Mouse (Mus musculus): ENCODE measurements around the gene Tnfsf10.

Tnfsf10 gene

GRCm38 (mm10) chr3:27371725-27372650 is 55.2 kb downstream of the Tnfsf10 start:
- DNase-seq (ENCODE audit: low spot score in 2 of 2): no peak

DNA sequence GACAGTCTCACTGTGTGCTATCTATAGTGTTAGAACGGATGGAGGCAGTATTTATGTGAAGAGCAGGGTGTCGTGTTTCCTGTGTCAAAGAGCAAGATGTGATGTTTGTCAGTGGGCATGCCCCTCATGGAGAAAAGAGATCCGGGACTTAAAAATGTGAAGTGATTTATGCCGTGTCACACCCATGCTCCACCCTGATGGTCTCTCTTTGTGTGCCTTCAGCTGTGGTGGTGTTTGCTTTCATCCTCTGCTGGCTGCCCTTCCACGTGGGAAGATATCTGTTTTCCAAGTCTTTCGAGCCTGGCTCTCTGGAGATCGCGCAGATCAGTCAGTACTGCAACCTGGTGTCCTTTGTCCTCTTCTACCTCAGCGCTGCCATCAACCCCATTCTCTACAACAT is 57.6 kb downstream of the Tnfsf10 start:
- no peak for DNase-seq (ENCODE audit: low spot score in 2 of 2)

DNA sequence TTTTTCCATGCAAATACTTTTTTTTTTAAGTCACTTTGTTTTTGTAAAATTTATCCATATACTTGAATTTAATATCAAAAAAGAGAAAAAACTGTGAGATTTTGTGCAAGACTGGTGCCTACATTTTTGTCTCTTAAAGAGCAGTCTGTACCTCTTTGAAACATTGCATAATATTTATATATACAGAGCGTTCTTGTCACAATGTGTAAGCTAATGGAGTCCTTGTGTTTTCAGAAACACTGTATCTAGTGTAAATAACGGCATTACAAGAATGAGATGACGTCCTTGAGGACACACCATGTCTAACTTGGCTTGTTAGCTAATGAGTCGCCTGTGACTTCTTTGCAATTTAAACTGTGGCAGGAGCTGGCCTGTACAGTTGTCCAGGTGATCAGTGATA is 61.1 kb downstream of the Tnfsf10 start:
- DNase-seq (ENCODE audit: low spot score in 2 of 2): no peak

- DNase-seq (ENCODE audit: low spot score in 2 of 2): no peak
Observed at GRCm38 (mm10) chr3:27384836-27385235, 68.0 kb downstream of the Tnfsf10 start.

DNA sequence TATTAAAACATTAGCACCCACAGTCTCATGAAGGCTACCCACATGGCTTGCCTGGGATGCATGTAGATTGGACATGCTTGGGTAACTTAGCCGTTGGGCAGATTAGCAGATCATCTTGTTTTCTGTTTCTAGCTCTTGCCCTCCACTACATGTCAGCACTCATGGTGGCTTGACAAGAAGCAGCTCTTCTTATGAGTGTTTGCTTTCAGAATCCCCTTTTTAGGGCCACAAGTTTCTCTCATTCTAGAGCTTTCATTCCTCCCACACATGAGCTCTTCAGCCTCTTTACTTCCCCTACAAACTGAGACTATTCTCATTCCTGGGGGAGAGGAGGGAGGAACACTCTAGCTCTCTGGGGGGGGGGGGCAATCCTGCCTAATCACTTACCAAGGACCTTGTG is 73.1 kb downstream of the Tnfsf10 start:
- no peak for DNase-seq (ENCODE audit: low spot score in 2 of 2)
